Mouse (Mus musculus) lung, embryonic 14.5 days (tissue): ENCODE measurements around the gene Ap3b1. TPM values are rescaled to one million over a fixed set of nuclear protein-coding genes. Genes with fewer than 3 reads are reported as not detected.

Experiments used
- ATAC-seq: fragments of 200-750 bp; cut with Nextera tagmentation; 2 replicates; pipeline ENCODE4 v1.8.0; 2017; ENCODE audit warnings: mild to moderate bottlenecking, moderate TSS enrichment, moderate library complexity; ENCODE audit not compliant: insufficient read depth
- DNase-seq: peaks from one replicate; pipeline ENCODE4 v3.0.0-alpha.2; 2015
- H3K27ac ChIP-seq: fragments of 300-500 bp; sonication (generic); 2 replicates; pipeline ENCODE4 v1.5.1; 2014; ENCODE audit warnings: low read depth, mild to moderate bottlenecking, moderate library complexity
- H3K27me3 ChIP-seq: fragments of 300-500 bp; sonication (generic); 2 replicates; pipeline ENCODE4 v1.6.1; 2014; ENCODE audit warnings: low read length, control low read depth; ENCODE audit not compliant: insufficient read depth
- H3K36me3 ChIP-seq: fragments of 300-500 bp; sonication (generic); 2 replicates; pipeline ENCODE4 v1.6.1; 2014; ENCODE audit warnings: control low read depth; ENCODE audit not compliant: insufficient read depth
- H3K4me1 ChIP-seq: fragments of 300-500 bp; sonication (generic); 2 replicates; pipeline ENCODE4 v1.6.1; 2014; ENCODE audit warnings: antibody characterized with exemption, control low read depth; ENCODE audit not compliant: insufficient read depth
- H3K4me2 ChIP-seq: fragments of 300-500 bp; sonication (generic); 2 replicates; pipeline ENCODE4 v1.6.1; 2014; ENCODE audit warnings: mild to moderate bottlenecking
- H3K4me3 ChIP-seq: fragments of 300-500 bp; sonication (generic); 2 replicates; pipeline ENCODE4 v1.5.1; 2014; ENCODE audit warnings: low read depth, low read length
- H3K9ac ChIP-seq: fragments of 300-500 bp; sonication (generic); 2 replicates; pipeline ENCODE4 v1.6.1; 2014
- H3K9me3 ChIP-seq: fragments of 300-500 bp; sonication (generic); 2 replicates; pipeline ENCODE4 v1.6.1; 2016; ENCODE audit warnings: low read depth, low read length, control low read depth
- CTCF ChIP-seq: IDR thresholded peaks from 2 replicates; pipeline ENCODE4 v1.5.1; 2016; ENCODE audit warnings: antibody characterized with exemption, low read depth
- WGBS: fragments of 180-500 bp; shearing (Covaris S2); extraction: QIAGEN DNeasy Blood & Tissue Kit; methylation state at CpG from one replicate; pipeline ENCODE4 v1.1.7; 2014; 5-methylcytosine and 5-hydroxymethylcytosine counted together
- polyA plus RNA-seq: library from polyadenylated mRNA; unstranded; fragments of >200 nt; fragmentation: Nextera tagmentation; extraction: Ambion mirVana; gene quantifications from 2 replicates; pipeline ENCODE4 v1.2.1, GENCODE M21; 2014

The Ap3b1 gene
- polyA plus RNA-seq, 1 experiment from 2014 or later, result 43.6 TPM

DNA sequence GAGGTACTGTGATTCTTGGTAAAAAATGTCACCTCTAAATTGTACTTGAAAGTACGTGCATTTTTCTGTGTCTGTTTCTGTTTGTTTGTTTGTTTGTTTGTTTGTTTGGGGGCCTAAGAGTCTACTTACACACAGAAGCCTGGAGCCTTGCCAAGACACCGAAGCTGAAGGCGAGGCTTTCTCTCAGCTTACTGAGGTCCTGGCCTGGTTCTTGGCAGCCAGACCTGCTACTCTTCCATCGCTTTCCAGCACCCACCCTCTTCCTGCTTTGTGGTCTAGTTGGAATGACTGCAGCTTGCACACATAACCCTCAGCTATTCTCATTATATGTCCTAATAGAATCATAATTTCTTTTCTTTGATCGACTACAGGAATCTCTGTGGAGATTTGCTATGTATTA is 80.6 kb downstream of the Ap3b1 start:
- ATAC-seq (no peak), DNase-seq (peak; percentile 59)
- WGBS, result 56% methylated on average over 5 of the region's 5 CpGs
- no peak overlapping the region for H3K4me3 ChIP-seq
- peaks cover 10% of the 10 kb centered on the region; the same call in 1 of the 2 replicates for H3K36me3 ChIP-seq
- H3K9me3 ChIP-seq, result no peaks in the 10 kb centered on the region
- H3K27ac ChIP-seq, result no peak overlapping the region
- TF ChIP-seq CTCF, result no peak
- no peaks in the 10 kb centered on the region for H3K27me3 ChIP-seq
- H3K4me2 ChIP-seq, result no peak overlapping the region
- H3K9ac ChIP-seq, result no peak overlapping the region
- H3K4me1 ChIP-seq, result no peaks in the 10 kb centered on the region

DNA sequence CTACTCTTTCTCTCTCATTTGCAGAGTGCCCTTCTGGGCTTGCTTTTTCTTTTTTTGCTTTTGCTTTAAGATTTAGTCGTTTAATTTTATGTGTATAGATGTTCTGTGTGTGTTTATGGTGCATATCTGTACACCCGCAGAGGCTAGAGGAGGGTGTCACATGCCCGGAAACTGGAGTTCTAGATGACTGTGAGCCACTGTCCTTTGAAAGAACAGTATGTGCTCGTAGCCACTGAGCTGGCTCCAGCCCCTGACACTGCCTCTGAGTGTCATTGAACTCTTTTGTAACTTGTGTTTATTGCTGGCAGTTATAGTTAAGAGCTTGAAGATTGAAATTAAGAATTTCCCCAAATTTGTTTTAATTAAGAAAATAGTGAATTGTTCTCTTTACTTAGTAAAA is 82.4 kb downstream of the Ap3b1 start:
- no peak for TF ChIP-seq CTCF
- H3K9me3 ChIP-seq, result no peaks in the 10 kb centered on the region
- DNase-seq (no peak), ATAC-seq (no peak)
- H3K4me3 ChIP-seq, result no peak overlapping the region
- H3K4me1 ChIP-seq, result no peaks in the 10 kb centered on the region
- WGBS, result 73% methylated on average over 4 of the region's 4 CpGs
- no peak overlapping the region for H3K4me2 ChIP-seq
- peaks cover 10% of the 10 kb centered on the region; the same call in 1 of the 2 replicates for H3K36me3 ChIP-seq
- H3K27me3 ChIP-seq, result no peaks in the 10 kb centered on the region
- H3K9ac ChIP-seq, result no peak overlapping the region
- H3K27ac ChIP-seq, result no peak overlapping the region

DNA sequence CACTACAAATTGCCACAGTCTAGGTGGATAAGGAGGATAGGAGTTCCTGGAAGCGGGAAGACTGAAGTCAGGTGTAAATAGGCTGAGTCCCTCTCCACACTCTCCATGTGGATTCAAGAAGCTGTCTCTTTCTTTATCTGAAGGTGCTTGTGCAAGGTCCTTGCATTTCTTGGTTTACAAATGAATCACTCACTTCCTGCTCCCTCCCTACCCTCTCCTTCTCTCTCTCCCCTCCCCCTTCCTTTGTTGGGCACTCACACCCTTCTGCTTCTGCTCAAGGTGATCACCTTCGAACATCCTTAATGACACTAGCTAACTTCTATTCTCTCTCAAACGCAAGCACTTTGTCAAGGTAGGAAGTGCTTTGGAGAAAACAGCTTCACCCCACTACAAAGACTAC is 84.7 kb downstream of the Ap3b1 start:
- DNase-seq, result no peak
- Histone ChIP-seq H3K4me1 (no peaks in the 10 kb centered on the region), H3K27me3 (no peaks in the 10 kb centered on the region), H3K4me2 (no peak overlapping the region), H3K9me3 (no peaks in the 10 kb centered on the region), H3K27ac (no peak overlapping the region), H3K9ac (no peak overlapping the region), H3K36me3 (peaks cover 13% of the 10 kb centered on the region; the same call in 1 of the 2 replicates), H3K4me3 (no peak overlapping the region)
- ATAC-seq, result no peak
- WGBS, result 51% methylated on average over 3 of the region's 3 CpGs
- no peak for TF ChIP-seq CTCF

DNA sequence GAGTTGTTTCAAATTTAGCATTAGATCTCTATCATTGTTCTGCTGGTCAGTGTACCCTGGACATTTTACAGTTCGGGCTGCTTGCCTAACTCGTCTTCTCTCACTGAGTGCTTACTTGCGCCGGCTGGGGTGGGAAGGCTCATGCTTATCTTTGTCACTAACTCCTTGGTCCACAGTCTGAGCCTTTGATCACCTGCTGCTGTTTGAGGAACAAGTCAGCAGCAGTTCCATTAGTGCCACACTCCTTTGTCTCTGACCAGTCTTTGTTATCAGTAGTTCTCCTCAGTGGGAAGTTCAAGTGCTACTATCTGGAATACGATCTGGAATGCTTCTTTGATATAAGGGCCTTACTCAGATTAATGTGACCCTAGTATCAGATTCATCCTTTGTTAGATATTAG is 86.3 kb downstream of the Ap3b1 start:
- Histone ChIP-seq H3K27me3 (no peaks in the 10 kb centered on the region), H3K9me3 (no peaks in the 10 kb centered on the region), H3K27ac (no peak overlapping the region), H3K4me2 (no peak overlapping the region), H3K4me3 (no peak overlapping the region), H3K4me1 (no peaks in the 10 kb centered on the region), H3K9ac (no peak overlapping the region), H3K36me3 (peaks cover 23% of the 10 kb centered on the region)
- no peak for TF ChIP-seq CTCF
- WGBS, result 42% methylated on average over 5 of the region's 5 CpGs
- no peak for DNase-seq
- no peak for ATAC-seq

DNA sequence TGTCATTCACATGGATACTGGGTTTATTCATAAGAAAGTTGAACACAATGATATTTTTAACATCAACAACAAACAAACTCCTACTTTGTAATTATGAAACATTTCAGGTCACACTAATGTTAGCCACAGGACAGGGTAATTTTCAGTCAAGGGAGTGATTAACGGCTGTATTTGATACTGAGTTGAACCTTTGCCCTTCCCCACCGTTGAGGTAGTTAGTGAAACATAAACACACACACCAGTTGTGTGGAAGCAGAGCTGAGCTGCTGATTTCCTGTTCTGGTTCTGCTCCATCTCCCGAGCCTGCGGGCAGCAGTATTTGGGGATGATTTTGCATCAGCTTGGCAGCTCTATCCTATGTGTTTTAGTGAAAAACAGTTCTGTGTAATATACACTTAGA is 88.2 kb downstream of the Ap3b1 start:
- DNase-seq (no peak), ATAC-seq (no peak)
- no peak overlapping the region for H3K4me2 ChIP-seq
- H3K27ac ChIP-seq, result no peak overlapping the region
- TF ChIP-seq CTCF, result no peak
- no peaks in the 10 kb centered on the region for H3K9me3 ChIP-seq
- 14% methylated on average over 4 of the region's 4 CpGs for WGBS
- no peak overlapping the region for H3K4me3 ChIP-seq
- H3K27me3 ChIP-seq, result no peaks in the 10 kb centered on the region
- H3K36me3 ChIP-seq, result peaks cover 16% of the 10 kb centered on the region; the same call in 1 of the 2 replicates
- H3K9ac ChIP-seq, result no peak overlapping the region
- no peaks in the 10 kb centered on the region for H3K4me1 ChIP-seq

DNA sequence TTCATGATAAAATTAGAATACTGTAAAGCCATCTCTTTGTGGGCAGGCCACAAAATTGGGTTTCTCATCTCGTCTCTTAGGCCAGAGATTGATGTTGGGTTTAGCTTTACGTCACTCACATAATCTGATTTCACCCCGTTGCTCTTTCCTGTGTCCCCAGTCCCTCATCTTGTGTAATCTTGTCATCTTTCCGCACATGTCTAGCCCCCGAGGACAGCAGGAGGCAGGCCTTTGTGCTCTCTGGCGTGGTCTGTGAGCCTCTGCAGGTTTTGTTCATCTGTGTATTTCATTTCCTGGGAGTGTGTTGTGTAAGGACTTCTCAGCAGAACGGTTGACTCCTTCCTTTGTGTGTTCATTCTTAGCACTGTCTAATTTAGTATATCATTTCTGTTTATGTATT is 90.8 kb downstream of the Ap3b1 start:
- ATAC-seq (no peak), DNase-seq (no peak)
- no peak overlapping the region for H3K9ac ChIP-seq

DNA sequence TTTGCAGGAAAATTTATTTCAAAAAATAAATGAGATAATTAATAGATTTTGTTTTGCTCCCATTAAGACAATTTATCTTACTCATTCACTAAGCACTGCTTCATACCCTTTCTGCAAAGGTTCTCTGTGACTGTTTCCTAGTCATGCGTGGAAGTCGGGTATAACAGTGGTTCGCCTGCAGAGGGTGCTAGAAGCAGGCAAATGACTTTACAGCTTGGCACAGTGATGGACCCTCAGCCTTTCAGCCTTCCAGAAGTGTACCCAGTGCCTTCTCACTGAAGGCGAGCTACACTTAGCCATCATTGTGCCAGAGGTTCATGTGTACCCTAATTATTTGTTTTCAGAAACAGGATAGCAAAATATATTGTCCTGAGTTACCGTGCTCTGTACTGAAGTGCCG is 92.5 kb downstream of the Ap3b1 start:
- Histone ChIP-seq H3K36me3 (peaks cover 21% of the 10 kb centered on the region; the same call in 1 of the 2 replicates), H3K27me3 (no peaks in the 10 kb centered on the region), H3K4me3 (no peak overlapping the region), H3K9ac (no peak overlapping the region), H3K4me1 (no peaks in the 10 kb centered on the region), H3K27ac (no peak overlapping the region), H3K9me3 (no peaks in the 10 kb centered on the region), H3K4me2 (no peak overlapping the region)
- DNase-seq, result peak; percentile 65
- ATAC-seq, result no peak
- WGBS, result 64% methylated on average over 6 of the region's 6 CpGs
- peak; percentile 70 for TF ChIP-seq CTCF

More for the DNA sequence above, 90.8 kb downstream of the Ap3b1 start:
- H3K27ac ChIP-seq, result no peak overlapping the region
- no peaks in the 10 kb centered on the region for H3K4me1 ChIP-seq
- TF ChIP-seq CTCF, result no peak
- H3K27me3 ChIP-seq, result no peaks in the 10 kb centered on the region
- H3K4me3 ChIP-seq, result no peak overlapping the region
- WGBS, result 60% methylated on average over 7 of the region's 7 CpGs
- H3K4me2 ChIP-seq, result no peak overlapping the region
- peaks cover 16% of the 10 kb centered on the region; the same call in 1 of the 2 replicates for H3K36me3 ChIP-seq
- H3K9me3 ChIP-seq, result no peaks in the 10 kb centered on the region

DNA sequence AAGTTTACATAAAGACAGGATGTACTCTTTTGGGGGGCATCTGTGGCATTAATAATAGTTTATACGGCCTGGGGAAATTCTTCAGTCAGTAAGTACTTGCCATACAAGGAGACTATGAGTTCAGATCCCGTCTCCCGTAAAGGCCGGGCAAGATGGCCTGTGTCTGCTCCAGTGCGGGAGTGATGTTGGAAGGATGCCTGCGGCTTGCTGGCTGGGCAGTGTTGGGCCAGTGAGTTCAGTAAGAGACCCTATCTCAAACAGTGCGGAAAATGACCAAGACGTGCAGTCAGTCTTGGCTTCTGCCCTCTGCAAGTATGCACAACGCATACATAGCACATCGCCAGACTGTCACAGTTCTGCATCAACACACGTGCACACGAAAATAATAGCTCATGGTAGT is 95.4 kb downstream of the Ap3b1 start:
- Histone ChIP-seq H3K4me2 (no peak overlapping the region), H3K9me3 (no peaks in the 10 kb centered on the region), H3K4me3 (no peak overlapping the region), H3K36me3 (peaks cover 31% of the 10 kb centered on the region; the same call in 1 of the 2 replicates), H3K4me1 (no peaks in the 10 kb centered on the region), H3K9ac (no peak overlapping the region), H3K27me3 (no peaks in the 10 kb centered on the region), H3K27ac (no peak overlapping the region)
- 74% methylated on average over 12 of the region's 12 CpGs for WGBS
- no peak for ATAC-seq
- DNase-seq, result no peak
- no peak for TF ChIP-seq CTCF
